Mouse (Mus musculus) small intestine, adult 2 months (tissue): ENCODE results near the gene AC124502.3. TPM values are rescaled to one million over a fixed set of nuclear protein-coding genes. Genes with fewer than 3 reads are reported as not detected.
A peak's percentile ranks its signal among the peaks of the same experiment; 100 is the strongest.

ENCODE experiments used
- H3K27ac ChIP-seq: fragments of 200-500 bp; 2 replicates; pipeline ENCODE4 v1.5.1; 2012; ENCODE audit warnings: low read depth, low read length, control low read depth, inconsistent platforms; ENCODE audit not compliant: insufficient read depth
- H3K27me3 ChIP-seq: fragments of 200-500 bp; 2 replicates; pipeline ENCODE4 v1.6.1; 2012; ENCODE audit warnings: mild to moderate bottlenecking, moderate library complexity, low read length, inconsistent platforms; ENCODE audit not compliant: control insufficient read depth, insufficient read depth
- H3K36me3 ChIP-seq: fragments of 200-500 bp; 2 replicates; pipeline ENCODE4 v1.6.1; 2012; ENCODE audit warnings: mild to moderate bottlenecking, low read length, control low read depth, inconsistent platforms; ENCODE audit not compliant: control insufficient read depth, insufficient read depth
- H3K4me1 ChIP-seq: fragments of 200-500 bp; 2 replicates; pipeline ENCODE4 v1.6.1; 2012; ENCODE audit warnings: low read length, inconsistent platforms, mixed read lengths; ENCODE audit not compliant: control insufficient read depth, insufficient read depth, insufficient read length
- H3K4me3 ChIP-seq: fragments of 200-500 bp; 2 replicates; pipeline ENCODE4 v1.5.1; 2012; ENCODE audit warnings: low read depth, mild to moderate bottlenecking, control low read depth, inconsistent platforms, low read length, moderate library complexity
- CTCF ChIP-seq: fragments of 200-500 bp; IDR thresholded peaks from 2 replicates; pipeline ENCODE4 v1.5.1; 2012; ENCODE audit warnings: low read depth, mild to moderate bottlenecking, control low read depth, inconsistent platforms, low read length, moderate library complexity, mixed read lengths; ENCODE audit not compliant: insufficient replicate concordance, insufficient read length; ENCODE audit errors: extremely low read depth
- POLR2A ChIP-seq: fragments of 200-500 bp; IDR thresholded peaks from 2 replicates; pipeline ENCODE4 v1.6.1; 2012; ENCODE audit warnings: low read depth, mild to moderate bottlenecking, control low read depth, inconsistent platforms, low read length, moderate library complexity
- whole genome bisulfite sequencing: fragments of 180-500 bp; shearing (Covaris S2); methylation state at CpG from one replicate; pipeline ENCODE4 v1.1.7; 2018; 5-methylcytosine and 5-hydroxymethylcytosine counted together
- polyA plus RNA-seq: library from polyadenylated mRNA; depleted of rRNA; stranded (reverse); fragments of >200 nt; gene quantifications from 2 replicates; pipeline ENCODE4 v1.2.3, GENCODE M21; 2012; rRNA removed

Gene AC124502.3
- polyA plus RNA-seq, 1 experiment = 1.2 TPM

GRCm38 (mm10) chr19:5097521-5098362, 59.1 kb downstream of the AC124502.3 start:
- no peak overlapping the region for H3K27ac ChIP-seq
- peaks cover 26% of the 10 kb centered on the region for H3K36me3 ChIP-seq
- H3K4me1 ChIP-seq = peaks cover 5% of the 10 kb centered on the region; the same call in 1 of the 2 replicates
- WGBS = 10% methylated on average over 30 of the region's 31 CpGs
- H3K27me3 ChIP-seq = no peaks in the 10 kb centered on the region
- TF ChIP-seq CTCF (no peak), POLR2A (no peak)
- H3K4me3 ChIP-seq = peak overlapping the region; percentile 41

DNA sequence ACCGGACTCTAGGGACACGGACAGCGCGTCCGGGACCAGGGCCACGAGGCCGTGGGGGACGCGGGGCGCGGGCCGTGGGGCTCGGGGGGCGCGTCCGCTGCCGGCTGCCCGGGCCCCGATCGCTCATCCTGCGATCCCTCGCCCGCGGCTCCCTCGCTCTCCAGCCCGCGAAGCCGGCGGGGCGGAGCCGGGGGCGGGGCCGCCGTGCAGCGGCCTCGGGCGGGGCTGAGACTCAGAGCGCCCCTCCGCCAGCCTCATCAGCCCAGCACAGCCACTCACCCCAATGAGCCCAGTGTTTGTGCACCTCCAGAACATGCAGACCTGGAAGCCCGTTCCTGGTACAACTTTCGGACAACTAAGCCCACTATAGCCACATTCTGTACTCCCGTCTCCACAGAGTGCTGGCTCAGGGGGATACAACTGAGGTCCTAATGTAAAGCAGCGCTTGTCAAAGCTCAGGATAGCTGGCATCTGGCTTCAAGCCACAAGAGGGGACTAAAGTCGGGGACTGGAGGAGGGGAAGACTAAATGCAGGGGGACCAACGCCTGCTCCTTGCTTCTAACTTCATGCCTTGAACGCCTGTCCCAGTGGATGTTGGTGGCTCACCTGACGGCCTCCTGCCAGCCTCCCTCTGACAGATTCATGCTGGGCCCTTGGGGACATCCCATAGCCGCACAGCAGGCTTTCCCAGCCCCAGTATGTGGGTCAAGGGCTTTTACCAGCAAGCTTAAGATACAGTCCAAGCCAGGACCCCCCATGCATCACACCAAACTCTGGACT, 59.9 kb downstream of the AC124502.3 start, which contains the start of gene Cnih2:
Gene Cnih2, minus strand, starts transcription at position 159 of the 781 bp plus-strand sequence.
- peak within 1 kb of the TSS; percentile 41 for H3K4me3 ChIP-seq
- WGBS = 9% methylated on average over 48 of the region's 48 CpGs
- TF ChIP-seq CTCF (no peak), POLR2A (no peak)
- peaks cover 34% of the 10 kb centered on the region for H3K36me3 ChIP-seq
- H3K27me3 ChIP-seq = no peaks in the 10 kb centered on the region
- no peak within 1 kb of the TSS for H3K27ac ChIP-seq
- H3K4me1 ChIP-seq = peaks cover 5% of the 10 kb centered on the region; the same call in 1 of the 2 replicates

Other genes with a start within 250 kb of the AC124502.3 start
- 27.1 and 33.5 TPM in 2 replicates for gene Rbm4, start 245.0 kb upstream of the AC124502.3 start, polyA plus RNA-seq
- gene Gm21992, start 227.3 kb upstream of the AC124502.3 start, polyA plus RNA-seq = 10.0 and 19.1 TPM in 2 replicates
- gene Rbm14, start 227.3 kb upstream of the AC124502.3 start, polyA plus RNA-seq = 38.2 and 65.3 TPM in 2 replicates
- gene Ccs, start 199.6 kb upstream of the AC124502.3 start, polyA plus RNA-seq = 24.8 and 41.9 TPM in 2 replicates
- gene Ccdc87, start 199.5 kb upstream of the AC124502.3 start, polyA plus RNA-seq = 0.09 and 0.11 TPM in 2 replicates
- gene Ctsf, start 183.8 kb upstream of the AC124502.3 start, polyA plus RNA-seq = 18.4 and 28.4 TPM in 2 replicates
- gene Actn3, start 161.0 kb upstream of the AC124502.3 start, polyA plus RNA-seq = 0.32 and 0.58 TPM in 2 replicates
- 13.4 and 22.3 TPM in 2 replicates for gene Zdhhc24, start 160.2 kb upstream of the AC124502.3 start, polyA plus RNA-seq
- gene Bbs1, start 132.3 kb upstream of the AC124502.3 start, polyA plus RNA-seq = 1.1 and 1.7 TPM in 2 replicates
- gene Dpp3, start 110.6 kb upstream of the AC124502.3 start, polyA plus RNA-seq = 66.9 and 132 TPM in 2 replicates
- 1.4 and 1.6 TPM in 2 replicates for gene Peli3, start 95.8 kb upstream of the AC124502.3 start, polyA plus RNA-seq
- gene Mrpl11, start 76.7 kb upstream of the AC124502.3 start, polyA plus RNA-seq = 3.7 and 9.3 TPM in 2 replicates
- 0.96 and 1.1 TPM in 2 replicates for gene Npas4, start 48.6 kb upstream of the AC124502.3 start, polyA plus RNA-seq
- gene Slc29a2, start 15.0 kb upstream of the AC124502.3 start, polyA plus RNA-seq = 2.6 and 4.4 TPM in 2 replicates
- gene B4gat1, start 65 bp upstream of the AC124502.3 start, polyA plus RNA-seq = 11.4 and 18.1 TPM in 2 replicates
- 22.5 and 47.0 TPM in 2 replicates for gene Brms1, start 2.5 kb downstream of the AC124502.3 start, polyA plus RNA-seq
- 5.1 and 8.2 TPM in 2 replicates for gene Rin1, start 11.6 kb downstream of the AC124502.3 start, polyA plus RNA-seq
- 3.4 and 8.2 TPM in 2 replicates for gene Cd248, start 29.2 kb downstream of the AC124502.3 start, polyA plus RNA-seq
- 3.5 and 8.1 TPM in 2 replicates for gene Tmem151a, start 46.6 kb downstream of the AC124502.3 start, polyA plus RNA-seq
- gene Yif1a, start 49.6 kb downstream of the AC124502.3 start, polyA plus RNA-seq = 155 and 252 TPM in 2 replicates
- gene Cnih2, start 59.6 kb downstream of the AC124502.3 start, polyA plus RNA-seq = 1.3 and 1.5 TPM in 2 replicates
- gene Rab1b, start 68.2 kb downstream of the AC124502.3 start, polyA plus RNA-seq = 139 and 243 TPM in 2 replicates
- 11.4 and 19.8 TPM in 2 replicates for gene Klc2, start 79.7 kb downstream of the AC124502.3 start, polyA plus RNA-seq
- 5.9 and 8.9 TPM in 2 replicates for gene Pacs1, start 234.2 kb downstream of the AC124502.3 start, polyA plus RNA-seq